Mouse (Mus musculus): Measurements from ENCODE around the gene Syt14.

- TF ChIP-seq CTCF (IDR thresholded peaks at IDR 0.05; ENCODE audit: low read depth) (no peak), EP300 (IDR thresholded peaks at IDR 0.05; ENCODE audit: low read depth) (no peak)
Observed at GRCm38 (mm10) chr1:192872841-192873240, 162.7 kb downstream of the Syt14 start.

Data from heart, postnatal 0 days (tissue).